Mouse (Mus musculus) intestine, embryonic 15.5 days (tissue): Measurements from ENCODE around the gene Anks1. TPM values are rescaled to one million over a fixed set of nuclear protein-coding genes. Genes with fewer than 3 reads are reported as not detected.

Source experiments
- ATAC-seq: fragments of 200-750 bp; cut with Nextera tagmentation; 2 replicates; pipeline ENCODE4 v1.8.0; 2017; ENCODE audit warnings: moderate TSS enrichment, moderate library complexity
- H3K27ac ChIP-seq: fragments of 300-500 bp; sonication (generic); 2 replicates; pipeline ENCODE4 v1.5.1; 2015; ENCODE audit warnings: mild to moderate bottlenecking, inconsistent platforms
- H3K27me3 ChIP-seq: fragments of 300-500 bp; sonication (generic); replicated peaks from 2 replicates; pipeline ENCODE4 v1.6.1; 2015; ENCODE audit warnings: inconsistent platforms
- H3K36me3 ChIP-seq: fragments of 300-500 bp; sonication (generic); 2 replicates; pipeline ENCODE4 v1.6.1; 2015; ENCODE audit warnings: inconsistent platforms
- H3K4me1 ChIP-seq: fragments of 300-500 bp; sonication (generic); replicated peaks from 2 replicates; pipeline ENCODE4 v1.6.1; 2015; ENCODE audit warnings: inconsistent platforms
- H3K4me2 ChIP-seq: fragments of 300-500 bp; sonication (generic); replicated peaks from 2 replicates; pipeline ENCODE4 v1.6.1; 2015; ENCODE audit warnings: mild to moderate bottlenecking, inconsistent platforms
- H3K4me3 ChIP-seq: fragments of 300-500 bp; sonication (generic); replicated peaks from 2 replicates; pipeline ENCODE4 v1.5.1; 2015; ENCODE audit warnings: inconsistent platforms
- H3K9ac ChIP-seq: fragments of 300-500 bp; sonication (generic); 2 replicates; pipeline ENCODE4 v1.6.1; 2015; ENCODE audit warnings: inconsistent platforms
- H3K9me3 ChIP-seq: fragments of 300-500 bp; sonication (generic); 2 replicates; pipeline ENCODE4 v1.6.1; 2016; ENCODE audit warnings: inconsistent platforms
- WGBS: fragments of 180-500 bp; shearing (Covaris S2); methylation state at CpG from one replicate; pipeline ENCODE4 v1.1.7; 2015; 5-methylcytosine and 5-hydroxymethylcytosine counted together
- polyA plus RNA-seq: library from polyadenylated mRNA; unstranded; fragments of >200 nt; fragmentation: Nextera tagmentation; extraction: Ambion mirVana; gene quantifications from 2 replicates; pipeline ENCODE4 v1.2.1, GENCODE M21; 2015

Gene Anks1
- polyA plus RNA-seq, 1 experiment from 2014 or later = 12.5 TPM

- Histone ChIP-seq H3K4me1 (no peaks in the 10 kb centered on the region), H3K4me2 (no peak overlapping the region), H3K9ac (no peak overlapping the region), H3K27me3 (no peaks in the 10 kb centered on the region), H3K36me3 (peaks cover 37% of the 10 kb centered on the region), H3K27ac (no peak overlapping the region), H3K4me3 (no peak overlapping the region), H3K9me3 (no peaks in the 10 kb centered on the region)
- WGBS = 92% methylated on average over 11 of the region's 11 CpGs
- no peak for ATAC-seq
Observed at GRCm38 (mm10) chr17:28060681-28061080, 151.6 kb downstream of the Anks1 start.

- no peaks in the 10 kb centered on the region for H3K4me1 ChIP-seq
- H3K27ac ChIP-seq = no peak overlapping the region
- H3K4me2 ChIP-seq = no peak overlapping the region
- WGBS = 53% methylated on average over 7 of the region's 7 CpGs
- H3K27me3 ChIP-seq = no peaks in the 10 kb centered on the region
- H3K9ac ChIP-seq = no peak overlapping the region
- H3K36me3 ChIP-seq = peaks cover 37% of the 10 kb centered on the region
- ATAC-seq = 0 out of 2 replicates have a peak, but pooled peaks have one; percentile 43
- H3K9me3 ChIP-seq = no peaks in the 10 kb centered on the region
- no peak overlapping the region for H3K4me3 ChIP-seq
Observed at GRCm38 (mm10) chr17:28061472-28061871, 152.4 kb downstream of the Anks1 start.

GRCm38 (mm10) chr17:28062710-28063109 lies 153.6 kb downstream of the Anks1 start:
- 89% methylated on average over 7 of the region's 7 CpGs for WGBS
- Histone ChIP-seq H3K4me3 (no peak overlapping the region), H3K27me3 (no peaks in the 10 kb centered on the region), H3K4me1 (no peaks in the 10 kb centered on the region), H3K4me2 (no peak overlapping the region), H3K27ac (no peak overlapping the region), H3K9me3 (no peaks in the 10 kb centered on the region), H3K36me3 (peaks cover 31% of the 10 kb centered on the region), H3K9ac (no peak overlapping the region)
- no peak for ATAC-seq

DNA sequence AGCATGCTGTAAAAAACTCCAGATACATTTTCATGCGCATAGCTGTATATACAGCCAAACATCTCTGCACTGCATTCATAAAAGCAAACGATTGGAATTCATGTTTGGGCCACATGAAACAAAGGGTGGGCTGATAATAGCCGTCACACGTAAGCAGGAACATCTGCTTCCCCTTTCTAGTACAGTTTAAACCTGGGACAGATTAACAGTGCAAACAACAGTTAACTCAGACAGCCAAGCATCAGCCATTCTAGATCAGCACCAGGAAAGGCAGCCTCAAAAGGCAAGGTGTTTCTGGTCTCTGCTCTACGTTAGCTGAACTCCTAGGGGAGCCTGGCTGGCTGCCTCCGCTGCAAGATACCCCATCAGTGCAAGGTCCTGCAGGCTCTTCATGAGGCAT lies 154.1 kb downstream of the Anks1 start:
- no peak overlapping the region for H3K4me3 ChIP-seq
- H3K9me3 ChIP-seq = no peaks in the 10 kb centered on the region
- no peaks in the 10 kb centered on the region for H3K27me3 ChIP-seq
- no peak overlapping the region for H3K9ac ChIP-seq
- H3K36me3 ChIP-seq = peaks cover 27% of the 10 kb centered on the region
- H3K4me1 ChIP-seq = no peaks in the 10 kb centered on the region
- WGBS = 78% methylated on average over 6 of the region's 6 CpGs
- no peak overlapping the region for H3K27ac ChIP-seq
- no peak overlapping the region for H3K4me2 ChIP-seq
- no peak for ATAC-seq

DNA sequence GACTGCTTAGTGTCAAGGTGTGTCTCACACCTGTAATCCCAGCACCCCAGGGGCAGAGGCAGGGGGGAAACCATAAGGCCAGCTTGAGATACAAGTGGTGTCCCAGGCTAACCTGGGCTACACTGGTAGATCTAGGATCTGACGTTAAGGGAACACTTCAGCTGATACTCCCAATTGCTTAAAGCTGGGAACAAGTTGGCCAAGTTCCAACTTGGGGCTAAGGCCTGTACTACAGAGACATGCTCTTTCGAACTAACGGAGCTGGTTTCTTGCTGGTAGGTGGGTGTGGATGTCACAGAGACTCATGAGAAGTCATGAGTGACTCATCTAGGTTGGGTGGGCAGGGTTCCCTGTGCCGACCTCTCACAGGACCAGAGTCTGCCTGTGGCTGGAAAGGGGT lies 158.2 kb downstream of the Anks1 start:
- Histone ChIP-seq H3K9ac (no peak overlapping the region), H3K27me3 (no peaks in the 10 kb centered on the region), H3K4me3 (no peak overlapping the region), H3K4me2 (no peak overlapping the region), H3K36me3 (no peaks in the 10 kb centered on the region), H3K4me1 (no peaks in the 10 kb centered on the region), H3K27ac (no peak overlapping the region), H3K9me3 (no peaks in the 10 kb centered on the region)
- WGBS = 72% methylated on average over 4 of the region's 4 CpGs
- no peak for ATAC-seq

GRCm38 (mm10) chr17:28069446-28069845 lies 160.3 kb downstream of the Anks1 start:
- 15% methylated on average over 12 of the region's 12 CpGs for WGBS
- H3K27me3 ChIP-seq = no peaks in the 10 kb centered on the region
- H3K4me2 ChIP-seq = no peak overlapping the region
- no peaks in the 10 kb centered on the region for H3K9me3 ChIP-seq
- no peak overlapping the region for H3K4me3 ChIP-seq
- H3K36me3 ChIP-seq = no peaks in the 10 kb centered on the region
- H3K4me1 ChIP-seq = no peaks in the 10 kb centered on the region
- ATAC-seq = no peak
- no peak overlapping the region for H3K9ac ChIP-seq
- no peak overlapping the region for H3K27ac ChIP-seq

DNA sequence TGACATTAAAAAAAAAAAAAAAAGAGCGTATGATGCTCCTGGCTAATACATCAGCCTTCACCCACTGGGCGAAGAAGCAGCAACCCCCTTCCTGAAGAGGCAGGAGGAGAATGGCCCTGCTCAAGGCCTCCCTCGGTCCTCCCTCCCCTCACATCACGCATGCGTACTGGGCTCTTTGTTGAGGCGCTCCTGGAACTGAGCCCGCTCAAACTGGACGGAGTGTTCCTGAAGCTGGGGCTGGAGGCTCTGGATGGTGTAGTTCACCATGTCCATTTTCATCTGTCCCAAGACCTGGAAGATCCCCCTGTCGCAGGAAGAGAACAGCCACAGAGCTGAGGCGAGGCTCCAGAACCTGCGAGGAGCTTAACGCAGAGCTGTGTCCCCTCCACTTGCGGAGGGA lies 161.2 kb downstream of the Anks1 start:
- ATAC-seq = no peak
- Histone ChIP-seq H3K27ac (no peak overlapping the region), H3K4me2 (no peak overlapping the region), H3K4me3 (no peak overlapping the region), H3K9me3 (no peaks in the 10 kb centered on the region), H3K36me3 (no peaks in the 10 kb centered on the region), H3K4me1 (no peaks in the 10 kb centered on the region), H3K9ac (no peak overlapping the region), H3K27me3 (no peaks in the 10 kb centered on the region)
- WGBS = 80% methylated on average over 13 of the region's 13 CpGs

- 63% methylated on average over 2 of the region's 2 CpGs for WGBS
- H3K9me3 ChIP-seq = no peaks in the 10 kb centered on the region
- H3K4me1 ChIP-seq = no peaks in the 10 kb centered on the region
- no peak overlapping the region for H3K27ac ChIP-seq
- no peak for ATAC-seq
- H3K9ac ChIP-seq = no peak overlapping the region
- H3K4me2 ChIP-seq = no peak overlapping the region
- H3K36me3 ChIP-seq = no peaks in the 10 kb centered on the region
- no peak overlapping the region for H3K4me3 ChIP-seq
- H3K27me3 ChIP-seq = no peaks in the 10 kb centered on the region
Observed at GRCm38 (mm10) chr17:28072730-28073129, 163.6 kb downstream of the Anks1 start.

- no peak for ATAC-seq
- no peak overlapping the region for H3K4me2 ChIP-seq
- no peaks in the 10 kb centered on the region for H3K27me3 ChIP-seq
- H3K27ac ChIP-seq = no peak overlapping the region
- H3K4me3 ChIP-seq = no peak overlapping the region
- H3K9ac ChIP-seq = no peak overlapping the region
- no peaks in the 10 kb centered on the region for H3K36me3 ChIP-seq
- no peaks in the 10 kb centered on the region for H3K4me1 ChIP-seq
- WGBS = 74% methylated on average over 7 of the region's 7 CpGs
- no peaks in the 10 kb centered on the region for H3K9me3 ChIP-seq
Observed at GRCm38 (mm10) chr17:28074486-28074885, 165.4 kb downstream of the Anks1 start.

DNA sequence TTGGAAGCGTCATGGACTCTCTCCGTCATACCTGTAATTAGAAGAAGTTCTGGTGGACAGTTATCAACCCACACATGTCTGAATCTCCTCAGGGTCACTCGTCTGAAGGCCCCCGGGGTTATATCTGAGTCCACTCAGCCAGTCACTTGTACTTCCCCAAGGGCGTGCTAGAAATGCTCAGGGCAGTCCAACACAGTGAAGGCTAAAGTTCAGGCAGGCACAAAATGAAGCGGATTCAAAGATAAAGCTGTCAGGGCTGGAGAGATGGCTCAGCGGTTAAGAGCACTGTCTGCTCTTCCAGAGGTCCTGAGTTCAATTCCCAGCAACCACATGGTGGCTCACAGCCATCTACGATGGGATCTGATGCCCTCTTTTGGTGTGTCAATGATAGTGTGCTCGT lies 168.9 kb downstream of the Anks1 start:
- H3K9ac ChIP-seq = no peak overlapping the region
- no peak overlapping the region for H3K27ac ChIP-seq
- no peak overlapping the region for H3K4me3 ChIP-seq
- ATAC-seq = no peak
- H3K4me1 ChIP-seq = peaks cover 15% of the 10 kb centered on the region
- H3K36me3 ChIP-seq = no peaks in the 10 kb centered on the region
- no peak overlapping the region for H3K4me2 ChIP-seq
- H3K9me3 ChIP-seq = no peaks in the 10 kb centered on the region
- no peaks in the 10 kb centered on the region for H3K27me3 ChIP-seq
- 74% methylated on average over 9 of the region's 9 CpGs for WGBS

DNA sequence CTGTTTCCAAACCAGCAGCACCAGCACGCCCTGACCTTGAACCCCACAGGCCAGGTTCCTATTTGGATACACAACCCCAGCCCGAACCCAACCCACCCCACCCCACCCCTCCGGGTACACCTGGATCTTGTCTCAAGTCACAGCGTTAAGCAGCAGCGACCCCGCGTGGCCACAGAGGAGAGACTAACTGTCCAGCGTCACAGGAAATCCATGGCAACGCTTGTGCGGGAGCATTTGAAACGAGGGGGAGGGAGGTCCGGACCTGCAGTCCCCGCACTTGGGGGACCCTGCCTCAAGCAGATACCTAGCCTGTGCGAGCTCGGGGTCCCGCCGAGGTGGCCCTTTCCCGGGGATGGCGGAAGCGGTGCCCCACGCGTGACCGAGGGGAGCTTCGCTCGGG lies 170.5 kb downstream of the Anks1 start:
- Histone ChIP-seq H3K9ac (peak overlapping the region; percentile 65), H3K4me1 (peaks cover 22% of the 10 kb centered on the region), H3K27ac (no peak overlapping the region), H3K36me3 (no peaks in the 10 kb centered on the region), H3K27me3 (no peaks in the 10 kb centered on the region), H3K4me3 (peak overlapping the region; percentile 67), H3K4me2 (peak overlapping the region; percentile 100), H3K9me3 (no peaks in the 10 kb centered on the region)
- ATAC-seq = peak; percentile 59
- under 1% methylated on average over 25 of the region's 25 CpGs for WGBS

GRCm38 (mm10) chr17:28080045-28080816 lies 171.1 kb downstream of the Anks1 start, which contains the start of gene Tcp11:
Gene Tcp11 (minus strand): TSS chr17:28080639.
- H3K4me2 ChIP-seq = peak within 1 kb of the TSS; percentile 100
- H3K4me1 ChIP-seq = peaks cover 22% of the 10 kb centered on the region
- peak within 1 kb of the TSS; percentile 65 for H3K9ac ChIP-seq
- H3K27me3 ChIP-seq = no peaks in the 10 kb centered on the region
- WGBS = 2% methylated on average over 55 of the region's 57 CpGs
- H3K4me3 ChIP-seq = peak within 1 kb of the TSS; percentile 67
- no peaks in the 10 kb centered on the region for H3K36me3 ChIP-seq
- H3K27ac ChIP-seq = no peak within 1 kb of the TSS
- peak; percentile 73 for ATAC-seq
- H3K9me3 ChIP-seq = no peaks in the 10 kb centered on the region

- no peaks in the 10 kb centered on the region for H3K9me3 ChIP-seq
- no peaks in the 10 kb centered on the region for H3K36me3 ChIP-seq
- 24% methylated on average over 9 of the region's 9 CpGs for WGBS
- peak overlapping the region; percentile 26; the same call in 1 of the 2 replicates for H3K9ac ChIP-seq
- peak overlapping the region; percentile 67 for H3K4me3 ChIP-seq
- H3K27me3 ChIP-seq = no peaks in the 10 kb centered on the region
- peaks cover 22% of the 10 kb centered on the region for H3K4me1 ChIP-seq
- H3K4me2 ChIP-seq = peak overlapping the region; percentile 100
- no peak overlapping the region for H3K27ac ChIP-seq
- no peak for ATAC-seq
Observed at GRCm38 (mm10) chr17:28080817-28081165, 171.7 kb downstream of the Anks1 start.
